Mouse (Mus musculus) limb, embryonic 13.5 days (tissue): ENCODE data around the gene Efemp2. TPM values are rescaled to one million over a fixed set of nuclear protein-coding genes. Genes with fewer than 3 reads are reported as not detected.
"Not testable (repeated sequence)": the region's sequence is repeated elsewhere in the genome, so short reads cannot be mapped to it uniquely, and the experiment has no call there.

Experiments used
- ATAC-seq: fragments of 200-750 bp; cut with Nextera tagmentation; 2 replicates; pipeline ENCODE4 v1.8.0; 2017; ENCODE audit warnings: low read depth, moderate number of reproducible peaks, moderate TSS enrichment; ENCODE audit not compliant: low FRiP score
- H3K27ac ChIP-seq: fragments of 300-500 bp; sonication (generic); 2 replicates; pipeline ENCODE4 v1.5.1; 2015; ENCODE audit warnings: inconsistent platforms, mild to moderate bottlenecking, moderate library complexity
- H3K27me3 ChIP-seq: fragments of 300-500 bp; sonication (generic); 2 replicates; pipeline ENCODE4 v1.6.1; 2015; ENCODE audit warnings: mild to moderate bottlenecking, inconsistent platforms
- H3K36me3 ChIP-seq: fragments of 300-500 bp; sonication (generic); 2 replicates; pipeline ENCODE4 v1.6.1; 2015; ENCODE audit warnings: inconsistent platforms, mild to moderate bottlenecking, moderate library complexity
- H3K4me1 ChIP-seq: fragments of 300-500 bp; sonication (generic); 2 replicates; pipeline ENCODE4 v1.6.1; 2015; ENCODE audit warnings: inconsistent platforms
- H3K4me2 ChIP-seq: fragments of 300-500 bp; sonication (generic); replicated peaks from 2 replicates; pipeline ENCODE4 v1.6.1; 2015; ENCODE audit warnings: inconsistent platforms, mild to moderate bottlenecking, moderate library complexity
- H3K4me3 ChIP-seq: fragments of 300-500 bp; sonication (generic); 2 replicates; pipeline ENCODE4 v1.5.1; 2015; ENCODE audit warnings: moderate library complexity, mild to moderate bottlenecking, inconsistent platforms
- H3K9ac ChIP-seq: fragments of 300-500 bp; sonication (generic); 2 replicates; pipeline ENCODE4 v1.6.1; 2015; ENCODE audit warnings: mild to moderate bottlenecking, inconsistent platforms
- H3K9me3 ChIP-seq: fragments of 300-500 bp; sonication (generic); 2 replicates; pipeline ENCODE4 v1.6.1; 2016; ENCODE audit warnings: inconsistent platforms
- WGBS: fragments of 180-500 bp; shearing (Covaris S2); methylation state at CpG from one replicate; pipeline ENCODE4 v1.1.7; 2015; 5-methylcytosine and 5-hydroxymethylcytosine counted together
- polyA plus RNA-seq: library from polyadenylated mRNA; unstranded; fragments of >200 nt; fragmentation: Nextera tagmentation; extraction: Ambion mirVana; gene quantifications from 2 replicates; pipeline ENCODE4 v1.2.1, GENCODE M21; 2015

The Efemp2 gene
- polyA plus RNA-seq, 1 experiment from 2014 or later: 209 TPM

DNA sequence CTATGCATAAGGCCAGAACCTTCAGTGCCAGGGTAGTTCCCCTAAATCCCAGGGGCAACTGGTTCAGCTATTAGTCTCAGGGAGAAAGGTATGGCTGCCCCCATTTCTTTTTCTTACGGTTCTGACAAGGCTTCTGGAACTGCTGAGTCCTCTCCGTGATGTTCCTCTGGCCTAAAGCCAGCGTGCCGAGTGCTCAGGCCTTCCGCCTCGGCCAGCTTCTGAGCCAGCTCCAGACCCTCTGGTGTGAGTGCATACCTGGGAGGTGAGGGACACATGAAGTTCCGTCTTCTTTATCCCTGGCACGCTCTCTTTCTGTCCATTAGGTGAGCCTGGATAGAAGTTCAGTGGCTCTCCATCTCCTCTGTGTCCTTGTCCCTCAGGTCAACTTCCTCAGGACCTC, 11.6 kb downstream of the Efemp2 start:
- Histone ChIP-seq H3K4me1 (peaks cover 26% of the 10 kb centered on the region), H3K27me3 (no peaks in the 10 kb centered on the region), H3K4me2 (no peak overlapping the region), H3K9me3 (no peaks in the 10 kb centered on the region), H3K27ac (no peak overlapping the region), H3K9ac (no peak overlapping the region), H3K4me3 (no peak overlapping the region), H3K36me3 (peaks cover 64% of the 10 kb centered on the region)
- no peak for ATAC-seq
- 91% methylated on average over 8 of the region's 8 CpGs for WGBS

DNA sequence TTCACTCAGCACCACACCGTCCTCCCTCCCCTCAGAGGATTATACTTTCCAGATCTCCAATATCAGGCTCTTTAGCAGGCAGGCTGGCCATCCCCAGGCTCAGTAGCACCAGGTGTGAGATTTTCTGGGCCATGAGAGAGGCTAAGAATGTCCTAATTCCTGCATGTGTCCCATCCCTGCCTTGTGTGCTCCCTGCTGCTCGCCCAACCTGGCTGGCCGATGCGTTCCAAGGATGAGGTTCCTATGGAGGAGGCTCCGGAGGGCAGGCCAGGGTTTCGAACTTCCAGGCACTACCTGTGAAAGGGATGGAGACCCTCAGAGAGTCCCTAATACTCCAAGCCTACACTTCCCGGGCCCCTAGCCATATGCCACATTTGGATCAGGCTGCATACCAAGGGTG, 12.1 kb downstream of the Efemp2 start:
- peaks cover 26% of the 10 kb centered on the region for H3K4me1 ChIP-seq
- no peak for ATAC-seq
- no peaks in the 10 kb centered on the region for H3K27me3 ChIP-seq
- H3K27ac ChIP-seq: no peak overlapping the region
- 93% methylated on average over 7 of the region's 7 CpGs for WGBS
- H3K36me3 ChIP-seq: peaks cover 60% of the 10 kb centered on the region
- H3K9ac ChIP-seq: no peak overlapping the region
- no peaks in the 10 kb centered on the region for H3K9me3 ChIP-seq
- no peak overlapping the region for H3K4me3 ChIP-seq
- no peak overlapping the region for H3K4me2 ChIP-seq

DNA sequence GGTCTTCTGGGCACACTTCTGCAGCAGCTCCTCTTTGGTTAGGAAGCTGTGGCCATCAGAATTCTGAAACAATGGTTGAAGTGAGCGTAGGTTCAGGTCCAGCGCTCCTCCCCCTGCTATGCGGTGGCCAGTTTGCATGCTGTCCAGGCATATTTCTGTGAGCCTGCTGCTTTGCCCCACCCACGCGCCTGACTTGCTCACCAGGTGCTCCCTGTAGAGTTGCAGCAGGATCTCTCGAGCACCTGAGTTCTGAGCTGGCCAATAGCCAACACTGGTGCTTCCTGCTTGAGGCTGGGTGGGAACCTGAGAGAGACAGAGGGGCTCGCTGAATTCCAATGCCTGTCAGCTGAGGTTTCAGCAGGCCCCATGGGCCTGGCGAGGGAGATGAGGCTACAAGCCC, 12.5 kb downstream of the Efemp2 start:
- Histone ChIP-seq H3K9me3 (no peaks in the 10 kb centered on the region), H3K4me1 (peaks cover 26% of the 10 kb centered on the region), H3K36me3 (peaks cover 55% of the 10 kb centered on the region), H3K9ac (0 out of 2 replicates have a peak overlapping the region, but pooled peaks have one; percentile 31), H3K4me2 (peak overlapping the region; percentile 83; the same call in 1 of the 2 replicates), H3K4me3 (no peak overlapping the region), H3K27ac (no peak overlapping the region; the same call in 1 of the 2 replicates), H3K27me3 (no peaks in the 10 kb centered on the region)
- WGBS: 79% methylated on average over 8 of the region's 8 CpGs
- ATAC-seq: no peak

DNA sequence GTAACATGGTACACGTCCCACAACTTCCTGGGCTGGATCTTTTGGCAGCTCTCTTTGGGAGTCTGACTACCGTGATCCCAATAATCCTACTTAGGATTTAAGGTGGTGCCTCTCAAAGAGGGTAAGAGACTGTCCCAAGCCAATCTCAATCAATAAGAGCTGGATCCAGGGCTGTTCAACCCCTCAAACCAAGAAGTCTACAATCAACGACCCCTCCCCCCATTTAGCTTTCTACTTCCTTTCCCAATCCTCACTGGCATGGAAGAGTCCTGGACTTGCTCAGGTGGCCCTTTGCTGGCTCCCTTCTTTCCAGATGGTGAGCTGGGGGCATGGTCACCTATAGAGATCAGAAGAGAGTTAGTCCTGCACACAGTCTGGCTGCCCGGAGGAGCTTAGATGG, 13.0 kb downstream of the Efemp2 start:
- peaks cover 28% of the 10 kb centered on the region for H3K4me1 ChIP-seq
- 86% methylated on average over 4 of the region's 4 CpGs for WGBS
- H3K9me3 ChIP-seq: no peaks in the 10 kb centered on the region
- peak overlapping the region; percentile 83 for H3K4me2 ChIP-seq
- no peak for ATAC-seq
- peak overlapping the region; percentile 8; the same call in 1 of the 2 replicates for H3K27ac ChIP-seq
- H3K4me3 ChIP-seq: peak overlapping the region; percentile 59
- H3K9ac ChIP-seq: peak overlapping the region; percentile 72; the same call in 1 of the 2 replicates
- no peaks in the 10 kb centered on the region for H3K27me3 ChIP-seq
- peaks cover 51% of the 10 kb centered on the region for H3K36me3 ChIP-seq

DNA sequence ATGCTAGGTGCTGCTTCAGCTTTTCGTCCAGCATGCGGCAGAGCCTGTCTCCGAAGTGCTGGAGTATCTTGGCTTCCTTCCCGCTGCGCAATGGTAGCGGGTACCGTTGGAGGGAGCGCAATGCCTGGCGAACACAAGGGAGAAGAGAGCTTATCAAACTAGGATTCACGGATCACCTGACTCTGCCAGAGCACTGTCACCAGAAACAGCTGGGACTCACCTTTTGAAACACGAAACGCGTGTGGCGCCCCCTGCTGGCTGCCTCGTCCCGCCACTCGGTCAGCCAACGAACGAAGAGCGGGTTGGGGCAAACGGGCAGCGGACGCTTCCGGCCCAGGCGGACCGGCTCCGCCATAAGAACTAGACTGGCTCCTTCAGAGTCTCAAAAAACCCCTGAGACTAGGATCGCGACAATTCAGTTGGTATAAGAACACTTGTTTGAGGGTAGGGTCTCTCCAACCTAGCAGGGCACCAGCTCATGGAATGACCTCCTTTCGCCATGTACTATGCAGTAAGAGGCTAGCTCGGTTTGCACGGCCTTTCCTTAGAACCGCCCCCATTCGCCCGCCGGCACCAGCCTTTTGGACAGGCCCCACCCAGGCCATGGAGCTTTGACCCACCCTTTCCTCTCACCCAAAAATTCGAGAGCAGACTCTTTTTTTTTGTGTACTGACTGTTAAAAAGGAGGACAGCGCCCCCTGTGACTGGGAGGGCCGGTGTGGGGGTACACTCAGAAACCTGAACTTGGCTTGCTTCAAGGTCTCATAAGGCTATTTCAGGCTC, 14.2 kb downstream of the Efemp2 start, which contains the start of gene Mus81:
TSS of gene Mus81 (minus strand) at position 635 of the 783 bp plus-strand sequence.
- peaks cover 51% of the 10 kb centered on the region for H3K36me3 ChIP-seq
- H3K9ac ChIP-seq: peak within 1 kb of the TSS; percentile 72
- peak within 1 kb of the TSS; percentile 99 for H3K27ac ChIP-seq
- ATAC-seq: peak; percentile 77
- peak within 1 kb of the TSS; percentile 59 for H3K4me3 ChIP-seq
- peaks cover 39% of the 10 kb centered on the region for H3K4me1 ChIP-seq
- no peaks in the 10 kb centered on the region for H3K27me3 ChIP-seq
- under 1% methylated on average over 39 of the region's 39 CpGs for WGBS
- H3K4me2 ChIP-seq: peak within 1 kb of the TSS; percentile 83
- no peaks in the 10 kb centered on the region for H3K9me3 ChIP-seq

DNA sequence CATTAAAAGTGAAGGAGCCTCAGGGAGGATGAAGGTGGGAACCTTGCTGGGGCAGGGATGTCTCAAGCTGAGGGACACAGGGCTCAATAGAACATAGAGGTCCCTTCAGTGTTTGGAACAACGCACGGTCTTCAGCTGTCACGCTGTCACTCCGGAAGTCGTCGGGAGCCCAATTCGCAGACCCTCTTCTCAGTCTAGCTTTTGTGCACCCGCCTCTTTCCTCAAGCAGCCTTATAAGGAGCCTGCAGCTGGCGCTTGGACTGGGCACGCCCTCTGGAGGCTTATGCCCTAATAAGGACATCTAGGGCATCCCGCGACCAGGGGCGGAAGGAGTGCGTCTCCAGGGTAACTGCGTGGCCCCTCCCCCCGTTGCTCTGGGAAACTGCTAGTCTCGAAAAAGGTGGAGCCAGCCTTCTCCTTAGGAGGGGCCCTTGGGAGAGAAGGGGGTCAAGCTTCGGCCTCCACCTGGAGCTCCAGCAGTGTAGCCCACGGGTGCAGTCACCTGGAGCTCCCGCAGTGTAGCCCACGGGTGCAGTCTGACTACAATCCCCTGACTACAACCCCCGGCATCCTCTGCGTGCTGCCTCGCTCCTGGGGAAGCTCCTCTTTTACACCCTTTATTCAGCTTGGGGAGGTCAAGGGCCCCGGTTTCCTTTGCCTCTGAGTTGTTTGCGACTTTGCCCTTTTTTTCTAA, 15.3 kb downstream of the Efemp2 start:
- Histone ChIP-seq H3K36me3 (peaks cover 51% of the 10 kb centered on the region), H3K4me3 (peak overlapping the region; percentile 59), H3K27ac (peak overlapping the region; percentile 99), H3K4me1 (peaks cover 39% of the 10 kb centered on the region), H3K27me3 (no peaks in the 10 kb centered on the region), H3K9me3 (no peaks in the 10 kb centered on the region), H3K4me2 (peak overlapping the region; percentile 83), H3K9ac (peak overlapping the region; percentile 72)
- WGBS: under 1% methylated on average over 26 of the region's 26 CpGs
- ATAC-seq: peak; percentile 79

DNA sequence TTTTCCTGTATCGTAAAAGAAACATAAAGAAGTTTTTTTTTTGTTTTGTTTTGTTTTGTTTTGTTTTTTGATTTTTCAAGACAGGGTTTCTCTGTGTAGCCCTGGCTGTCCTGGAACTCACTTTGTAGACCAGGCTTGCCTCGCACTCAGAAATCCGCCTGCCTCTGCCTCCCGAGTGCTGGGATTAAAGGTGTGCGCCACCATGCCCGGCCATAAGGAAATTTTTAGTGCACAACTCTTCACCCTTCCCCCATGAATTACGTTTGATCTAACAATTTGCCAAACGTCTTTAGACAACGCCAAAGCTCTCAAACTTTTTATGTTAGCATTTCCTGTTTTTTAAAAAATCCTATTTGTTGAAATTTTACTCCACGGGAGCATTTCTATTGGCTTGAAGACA, 16.0 kb downstream of the Efemp2 start:
- Histone ChIP-seq H3K4me2 (peak overlapping the region; percentile 83), H3K4me1 (peaks cover 39% of the 10 kb centered on the region), H3K36me3 (peaks cover 51% of the 10 kb centered on the region), H3K27ac (peak overlapping the region; percentile 98; the same call in 1 of the 2 replicates), H3K4me3 (peak overlapping the region; percentile 98; the same call in 1 of the 2 replicates)
- not testable (repeated sequence) for H3K9ac ChIP-seq, H3K9me3 ChIP-seq, ATAC-seq, H3K27me3 ChIP-seq
- WGBS: 56% methylated on average over 10 of the region's 10 CpGs

DNA sequence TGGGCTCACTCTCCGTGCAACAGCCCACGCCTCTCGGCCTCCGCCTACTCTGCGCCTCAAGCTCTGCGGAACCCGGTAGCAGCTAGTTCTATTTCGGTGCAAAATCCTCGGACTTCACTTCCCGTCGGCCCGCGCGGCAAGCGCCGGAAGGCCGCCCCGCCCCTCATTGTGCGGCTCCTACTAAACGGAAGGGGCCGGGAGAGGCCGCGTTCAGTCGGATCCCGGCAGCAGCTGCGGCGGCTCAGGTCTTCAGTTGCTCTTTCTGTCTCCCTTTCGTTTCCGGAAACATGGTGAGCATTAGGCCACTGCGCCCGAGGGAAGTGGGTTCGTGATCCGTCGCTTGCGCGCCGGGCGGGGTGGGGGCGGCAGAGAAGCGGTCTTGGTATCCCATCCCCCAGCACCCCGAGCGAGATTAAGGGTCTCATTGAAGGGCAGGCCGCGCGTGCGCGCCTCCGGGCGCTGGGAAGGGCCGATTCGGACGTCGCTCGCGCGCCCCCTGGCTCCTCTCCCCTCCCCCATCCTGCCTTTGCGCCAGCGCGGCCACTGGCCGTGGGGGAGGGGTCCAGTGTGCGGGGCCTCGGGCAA, 16.7 kb downstream of the Efemp2 start, which contains the start of gene Cfl1:
TSS of gene Cfl1 (plus strand) at position 143 of the 585 bp plus-strand sequence.
- peak within 1 kb of the TSS; percentile 83 for H3K4me2 ChIP-seq
- WGBS: 0% methylated on average over 59 of the region's 62 CpGs

DNA sequence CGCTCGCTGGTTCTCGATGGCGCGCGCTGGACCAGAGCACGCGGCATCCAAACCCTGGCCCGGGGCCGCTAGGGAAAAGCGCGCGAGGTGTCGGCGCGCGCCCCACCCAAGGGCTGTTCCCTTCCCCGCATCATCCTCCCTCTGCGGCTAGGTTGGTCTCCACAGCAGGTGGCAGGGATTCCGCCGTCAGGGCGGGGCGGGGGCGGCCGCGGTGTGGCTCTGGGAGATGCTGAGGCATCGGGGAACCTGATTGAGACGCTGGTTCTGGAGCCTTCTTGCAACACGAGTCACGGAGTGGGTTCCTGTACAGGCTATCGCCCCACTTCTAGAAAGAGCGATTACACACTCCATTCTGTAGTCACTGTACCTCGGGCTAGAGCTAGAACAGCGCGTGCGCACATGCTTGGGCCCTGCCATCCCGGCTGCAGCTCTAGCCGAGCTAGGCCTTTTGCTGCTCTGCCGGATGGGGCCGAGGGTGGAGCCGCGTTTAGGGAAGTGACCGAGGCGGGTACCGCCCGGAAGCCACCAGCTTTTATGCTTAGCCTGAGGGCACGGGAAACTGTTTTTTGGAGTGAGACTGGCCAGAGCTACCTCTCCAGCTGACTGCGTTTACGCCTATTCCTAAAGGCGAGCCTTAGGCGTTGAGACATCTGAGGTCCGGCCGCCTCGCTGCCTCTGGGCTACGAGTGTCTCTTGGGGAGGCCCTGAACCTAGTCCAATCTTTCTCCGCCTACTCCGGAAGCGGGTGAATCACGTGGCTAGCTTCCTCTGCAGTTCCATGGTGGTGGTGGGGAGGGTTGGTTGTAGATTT, 17.3 kb downstream of the Efemp2 start:
- peak overlapping the region; percentile 98 for H3K4me3 ChIP-seq
- H3K27ac ChIP-seq: peak overlapping the region; percentile 98
- H3K4me1 ChIP-seq: peaks cover 38% of the 10 kb centered on the region
- no peaks in the 10 kb centered on the region for H3K9me3 ChIP-seq
- ATAC-seq: 0 out of 2 replicates have a peak, but pooled peaks have one; percentile 6
- WGBS: under 1% methylated on average over 58 of the region's 59 CpGs
- peak overlapping the region; percentile 83 for H3K4me2 ChIP-seq
- H3K27me3 ChIP-seq: no peaks in the 10 kb centered on the region
- peaks cover 49% of the 10 kb centered on the region for H3K36me3 ChIP-seq
- H3K9ac ChIP-seq: peak overlapping the region; percentile 97

More for the DNA sequence above, 16.7 kb downstream of the Efemp2 start, which contains the start of gene Cfl1:
- no peaks in the 10 kb centered on the region for H3K27me3 ChIP-seq
- H3K9ac ChIP-seq: peak within 1 kb of the TSS; percentile 97
- peak; percentile 70 for ATAC-seq
- no peaks in the 10 kb centered on the region for H3K9me3 ChIP-seq
- peak within 1 kb of the TSS; percentile 98 for H3K4me3 ChIP-seq
- peaks cover 39% of the 10 kb centered on the region for H3K4me1 ChIP-seq
- peak within 1 kb of the TSS; percentile 99 for H3K27ac ChIP-seq
- peaks cover 49% of the 10 kb centered on the region for H3K36me3 ChIP-seq

DNA sequence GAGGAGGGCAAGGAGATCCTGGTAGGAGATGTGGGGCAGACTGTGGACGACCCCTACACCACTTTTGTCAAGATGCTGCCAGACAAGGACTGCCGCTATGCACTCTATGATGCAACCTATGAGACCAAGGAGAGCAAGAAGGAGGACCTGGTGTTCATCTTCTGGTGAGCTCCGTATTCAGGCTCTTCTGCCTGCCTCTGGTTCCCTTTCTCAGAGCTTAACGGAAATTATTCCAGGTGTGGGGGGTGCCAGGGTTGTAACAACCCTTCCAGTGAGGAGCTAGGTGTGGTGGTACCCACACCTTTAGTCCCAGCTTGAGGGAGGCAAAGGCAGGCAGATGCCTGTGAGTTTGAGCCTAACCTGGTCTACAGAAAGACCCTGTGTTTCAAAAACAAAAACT, 18.9 kb downstream of the Efemp2 start:
- Histone ChIP-seq H3K4me3 (no peak overlapping the region), H3K36me3 (peaks cover 57% of the 10 kb centered on the region), H3K4me1 (peaks cover 25% of the 10 kb centered on the region), H3K27me3 (no peaks in the 10 kb centered on the region), H3K4me2 (no peak overlapping the region; the same call in 1 of the 2 replicates), H3K9me3 (no peaks in the 10 kb centered on the region), H3K27ac (no peak overlapping the region), H3K9ac (no peak overlapping the region)
- no peak for ATAC-seq
- WGBS: 81% methylated on average over 4 of the region's 4 CpGs

DNA sequence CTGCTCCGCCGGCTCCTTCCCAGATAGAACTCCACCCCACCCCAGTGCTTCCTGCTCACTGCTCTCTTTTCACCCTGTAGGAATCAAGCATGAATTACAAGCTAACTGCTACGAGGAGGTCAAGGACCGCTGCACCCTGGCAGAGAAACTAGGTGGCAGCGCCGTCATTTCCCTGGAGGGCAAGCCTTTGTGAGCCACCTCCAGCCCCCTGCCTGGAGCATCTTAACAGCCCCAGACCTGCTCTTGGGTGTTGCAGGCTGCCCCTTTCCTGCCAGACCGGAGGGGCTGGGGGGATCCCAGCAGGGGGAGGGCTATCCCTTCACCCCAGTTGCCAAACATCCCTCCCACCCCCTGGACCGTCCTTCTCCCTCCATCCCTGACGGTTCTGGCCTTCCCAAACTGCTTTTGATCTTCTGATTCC, 19.6 kb downstream of the Efemp2 start:
- H3K9ac ChIP-seq, H3K4me2 ChIP-seq, H3K27ac ChIP-seq, H3K9me3 ChIP-seq, H3K4me3 ChIP-seq, ATAC-seq, H3K27me3 ChIP-seq: not testable (repeated sequence)
- Histone ChIP-seq H3K36me3 (peaks cover 63% of the 10 kb centered on the region), H3K4me1 (peaks cover 25% of the 10 kb centered on the region)
- WGBS: 71% methylated on average over 9 of the region's 9 CpGs
